Mouse (Mus musculus): ENCODE results near the gene Astn2.

DNA sequence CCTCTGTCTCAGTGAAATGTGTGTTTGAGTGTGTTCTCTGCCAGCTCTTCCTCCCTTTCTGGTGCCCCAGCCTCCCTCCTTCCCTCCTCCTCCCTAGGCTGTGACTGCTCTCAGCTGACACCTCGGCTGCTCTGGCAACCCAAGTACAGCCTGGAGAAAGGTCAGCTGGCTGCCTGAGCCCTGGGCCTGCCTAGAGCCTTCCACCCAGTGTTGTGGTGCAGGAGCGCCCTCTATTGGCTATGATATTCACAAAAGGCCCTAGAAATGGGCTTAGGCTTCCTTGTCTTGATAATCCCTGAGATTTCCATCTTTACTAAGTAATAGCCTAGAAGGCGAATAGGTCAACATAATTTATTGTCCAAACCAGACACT is 908.0 kb downstream of the Astn2 start:
- peak; percentile 85 for TF ChIP-seq CTCF (IDR thresholded peaks at IDR 0.05; ENCODE audit: low read depth, low read length)
- no peak for TF ChIP-seq POLR2A (IDR thresholded peaks at IDR 0.05; ENCODE audit: extremely low read depth, insufficient read depth, low read length)

All from liver, adult 2 months (tissue).